ENCODE assay signal across 23 mouse cellular contexts in genomic region chr2:80577286-80577685, GRCm38 (mm10).
"Had no signal": no experiment of that assay in that cellular context is flagged by ENCODE, and none has a peak within 500 bp of the region (broad histone marks: within the 10 kb centered on the region; RNA-seq: fewer than 3 reads in every experiment).

No protein-coding gene starts in this region.

- H3K4me3 ChIP-seq: heart, adult 2 months; heart, embryonic 13.5 days; heart, embryonic 15.5 days; hindbrain, embryonic 13.5 days; hindbrain, embryonic 15.5 days; limb, embryonic 13.5 days; limb, embryonic 15.5 days; liver, embryonic 13.5 days; liver, embryonic 15.5 days had no signal

- H3K27me3 ChIP-seq: heart, embryonic 13.5 days; heart, embryonic 15.5 days; hindbrain, embryonic 13.5 days; hindbrain, embryonic 15.5 days; limb, embryonic 13.5 days; limb, embryonic 15.5 days had no signal

- H3K9ac ChIP-seq: forebrain, postnatal 0 days; heart, embryonic 13.5 days; heart, embryonic 15.5 days; hindbrain, embryonic 13.5 days; hindbrain, embryonic 15.5 days; limb, embryonic 13.5 days; limb, embryonic 15.5 days; liver, embryonic 13.5 days; liver, embryonic 15.5 days had no signal

- DNase-seq: forebrain, postnatal 0 days; gastrocnemius, postnatal 14 days; gastrocnemius, postnatal 36 days; heart, adult 2 months; heart, postnatal 14 days; heart, postnatal 36 days; kidney, adult 18-20 months; layer of hippocampus, adult 9-11 months; layer of hippocampus, postnatal 36 days; left cerebral cortex, postnatal 4 days; liver, embryonic 13.5 days; lung, adult 18-20 months had no signal

- H3K27ac ChIP-seq: heart, adult 2 months; heart, embryonic 13.5 days; heart, embryonic 15.5 days; hindbrain, embryonic 13.5 days; hindbrain, embryonic 15.5 days; hindbrain, postnatal 0 days; kidney, postnatal 0 days; limb, embryonic 13.5 days; limb, embryonic 15.5 days; liver, embryonic 13.5 days; liver, embryonic 15.5 days had no signal

- H3K9me3 ChIP-seq: heart, embryonic 13.5 days; heart, embryonic 15.5 days; hindbrain, embryonic 13.5 days; hindbrain, embryonic 15.5 days; limb, embryonic 13.5 days; limb, embryonic 15.5 days; liver, embryonic 13.5 days; liver, embryonic 15.5 days had no signal

- H3K36me3 ChIP-seq: heart, embryonic 13.5 days; heart, embryonic 15.5 days; hindbrain, embryonic 13.5 days; hindbrain, embryonic 15.5 days; limb, embryonic 13.5 days; limb, embryonic 15.5 days; liver, embryonic 13.5 days; liver, embryonic 15.5 days had no signal

- H3K4me2 ChIP-seq: heart, embryonic 11.5 days; heart, embryonic 13.5 days; heart, embryonic 15.5 days; hindbrain, embryonic 13.5 days; hindbrain, embryonic 15.5 days; limb, embryonic 13.5 days; limb, embryonic 15.5 days; liver, embryonic 13.5 days; liver, embryonic 15.5 days had no signal

- ATAC-seq: forebrain, postnatal 0 days; hindbrain, postnatal 0 days; intestine, embryonic 16.5 days had no signal
